Comparison of ENCODE assay signal across 19 mouse cellular contexts in the genomic region with DNA sequence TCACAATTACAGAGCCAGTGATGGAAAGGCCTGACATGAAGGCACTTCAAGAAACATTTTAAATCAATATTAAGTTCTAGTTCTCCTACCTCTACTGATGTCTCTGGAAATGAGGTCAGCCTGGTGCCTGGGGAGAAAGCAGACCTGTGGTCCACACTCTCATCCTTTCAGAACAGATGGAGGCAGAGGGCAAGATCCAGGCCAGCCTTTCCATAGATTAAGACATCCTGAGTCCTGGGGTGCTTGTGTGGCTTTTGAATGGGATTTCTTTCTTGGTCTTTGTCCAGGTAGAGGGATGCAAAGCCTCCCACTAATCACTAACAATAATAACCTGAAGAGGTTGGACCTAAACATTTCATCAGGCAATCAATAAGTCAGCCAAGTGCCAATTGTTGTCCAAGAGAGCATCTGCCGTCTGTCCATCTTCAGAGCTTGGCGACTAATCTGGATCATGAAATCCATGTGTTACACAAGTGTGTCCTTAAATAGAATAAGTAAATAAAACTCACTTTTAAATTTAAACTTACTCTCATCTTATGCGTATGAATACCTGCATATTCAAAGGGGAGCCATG.
"Had no signal": no experiment of that assay in that cellular context is flagged by ENCODE, and none has a peak within 500 bp of the region (broad histone marks: within the 10 kb centered on the region; RNA-seq: fewer than 3 reads in every experiment).

No protein-coding gene starts in this region.

- H3K9me3 ChIP-seq: kidney, embryonic 15.5 days; limb, embryonic 12.5 days; limb, embryonic 15.5 days; liver, embryonic 13.5 days; midbrain, embryonic 12.5 days; midbrain, embryonic 15.5 days; neural tube, embryonic 12.5 days; neural tube, embryonic 15.5 days; stomach, embryonic 15.5 days had no signal

- H3K27me3 ChIP-seq: kidney, embryonic 15.5 days; limb, embryonic 12.5 days; limb, embryonic 15.5 days; liver, embryonic 13.5 days; midbrain, embryonic 12.5 days; midbrain, embryonic 15.5 days; neural tube, embryonic 12.5 days; neural tube, embryonic 15.5 days; stomach, embryonic 15.5 days had no signal

- H3K36me3 ChIP-seq: kidney, embryonic 15.5 days; limb, embryonic 12.5 days; limb, embryonic 15.5 days; liver, embryonic 13.5 days; midbrain, embryonic 12.5 days; midbrain, embryonic 15.5 days; neural tube, embryonic 12.5 days; neural tube, embryonic 15.5 days; stomach, embryonic 15.5 days had no signal

- H3K4me2 ChIP-seq: kidney, embryonic 15.5 days; limb, embryonic 12.5 days; limb, embryonic 15.5 days; liver, embryonic 13.5 days; midbrain, embryonic 12.5 days; midbrain, embryonic 15.5 days; neural tube, embryonic 12.5 days; neural tube, embryonic 15.5 days; stomach, embryonic 15.5 days had no signal

- H3K9ac ChIP-seq: kidney, embryonic 15.5 days; limb, embryonic 12.5 days; limb, embryonic 15.5 days; liver, embryonic 13.5 days; midbrain, embryonic 12.5 days; midbrain, embryonic 15.5 days; neural tube, embryonic 12.5 days; neural tube, embryonic 15.5 days; stomach, embryonic 15.5 days had no signal

- H3K4me3 ChIP-seq: kidney, embryonic 15.5 days; limb, embryonic 12.5 days; limb, embryonic 15.5 days; liver, embryonic 13.5 days; midbrain, embryonic 12.5 days; midbrain, embryonic 15.5 days; neural tube, embryonic 12.5 days; neural tube, embryonic 15.5 days; stomach, embryonic 15.5 days had no signal

- ATAC-seq: midbrain, embryonic 15.5 days had no signal

- H3K4me1 ChIP-seq: kidney, embryonic 15.5 days; limb, embryonic 12.5 days; limb, embryonic 15.5 days; liver, embryonic 13.5 days; midbrain, embryonic 12.5 days; midbrain, embryonic 15.5 days; neural tube, embryonic 12.5 days; neural tube, embryonic 15.5 days; stomach, embryonic 15.5 days had no signal

- DNase-seq: kidney, postnatal 10 days; kidney, postnatal 4 days; left cerebral cortex, postnatal 4 days; liver, embryonic 13.5 days; lung, adult 2 months; lung, postnatal 14 days; right cerebral cortex, adult 18-20 months; right cerebral cortex, postnatal 25 days; spleen, adult 18-20 months; thymus, postnatal 25 days had no signal

- H3K27ac ChIP-seq: kidney, embryonic 15.5 days; limb, embryonic 12.5 days; limb, embryonic 15.5 days; liver, embryonic 13.5 days; macrophage; midbrain, embryonic 12.5 days; midbrain, embryonic 15.5 days; neural tube, embryonic 12.5 days; neural tube, embryonic 15.5 days; stomach, embryonic 15.5 days had no signal
